Mouse (Mus musculus) gastrocnemius, adult 8-10 months (tissue): ENCODE measurements around the gene Ttc12. TPM values are rescaled to one million over a fixed set of nuclear protein-coding genes. Genes with fewer than 3 reads are reported as not detected.

Source experiments
- DNase-seq, 2 experiments: peaks; one replicate each; pipeline ENCODE4 v3.0.0; 2022; ENCODE audit warnings: low spot score in 2 of 2
- total RNA-seq, 4 experiments: library from RNA; stranded (reverse); gene quantifications; 2 replicates each; pipeline ENCODE4 v1.2.4; 2022

Ttc12 gene
- total RNA-seq: 1 to 10 TPM in 1 of 4 experiments, under 1 TPM in 3; 0.82 to 1.0 (median 0.91) TPM

GRCm38 (mm10) chr9:49485892-49486311 lies at the start of gene Ttc12:
Gene Ttc12 (minus strand): TSS chr9:49486225.
- DNase-seq: peak; percentile 84

GRCm38 (mm10) chr9:49534958-49535357 lies 48.9 kb upstream of the Ttc12 start:
- DNase-seq: no peak

- DNase-seq: no peak
Measured at GRCm38 (mm10) chr9:49533912-49534491, 48.0 kb upstream of the Ttc12 start.

- DNase-seq: no peak
Measured at GRCm38 (mm10) chr9:49533455-49533854, 47.4 kb upstream of the Ttc12 start.

- DNase-seq: no peak
Measured at GRCm38 (mm10) chr9:49531833-49532232, 45.8 kb upstream of the Ttc12 start.

- no peak for DNase-seq
Measured at GRCm38 (mm10) chr9:49531257-49531656, 45.2 kb upstream of the Ttc12 start.

GRCm38 (mm10) chr9:49530739-49531138 lies 44.7 kb upstream of the Ttc12 start:
- DNase-seq: no peak

GRCm38 (mm10) chr9:49529366-49529959 lies 43.4 kb upstream of the Ttc12 start:
- no peak for DNase-seq

GRCm38 (mm10) chr9:49528943-49529342 lies 42.9 kb upstream of the Ttc12 start:
- DNase-seq: no peak

GRCm38 (mm10) chr9:49528026-49528425 lies 42.0 kb upstream of the Ttc12 start:
- DNase-seq: no peak

- no peak for DNase-seq
Measured at GRCm38 (mm10) chr9:49527340-49527739, 41.3 kb upstream of the Ttc12 start.

GRCm38 (mm10) chr9:49524721-49525120 lies 38.7 kb upstream of the Ttc12 start:
- DNase-seq: no peak

GRCm38 (mm10) chr9:49523881-49524280 lies 37.9 kb upstream of the Ttc12 start:
- no peak for DNase-seq

- DNase-seq: no peak
Measured at GRCm38 (mm10) chr9:49514306-49514705, 28.3 kb upstream of the Ttc12 start.

GRCm38 (mm10) chr9:49510666-49511065 lies 24.6 kb upstream of the Ttc12 start:
- no peak for DNase-seq

- DNase-seq: no peak
Measured at GRCm38 (mm10) chr9:49509628-49510027, 23.6 kb upstream of the Ttc12 start.

- DNase-seq: no peak
Measured at GRCm38 (mm10) chr9:49509094-49509493, 23.1 kb upstream of the Ttc12 start.

- no peak for DNase-seq
Measured at GRCm38 (mm10) chr9:49507829-49508585, 22.0 kb upstream of the Ttc12 start.

- no peak for DNase-seq
Measured at GRCm38 (mm10) chr9:49504658-49505057, 18.6 kb upstream of the Ttc12 start.

- DNase-seq: no peak
Measured at GRCm38 (mm10) chr9:49502245-49502644, 16.2 kb upstream of the Ttc12 start.

- DNase-seq: no peak
Measured at GRCm38 (mm10) chr9:49499878-49500277, 13.9 kb upstream of the Ttc12 start.

GRCm38 (mm10) chr9:49493979-49494649 lies 8.1 kb upstream of the Ttc12 start:
- DNase-seq: peak; percentile 36 to 54
